Mouse (Mus musculus) retina, postnatal 1 day (tissue): Measurements from ENCODE around the gene Srsf12.
A peak's percentile ranks its signal among the peaks of the same experiment; 100 is the strongest.

ENCODE experiments used
- DNase-seq: peaks from one replicate; pipeline ENCODE4 v3.0.0-alpha.2; 2012

Gene Srsf12

GRCm38 (mm10) chr4:33250867-33251266 lies 42.1 kb downstream of the Srsf12 start:
- no peak for DNase-seq

GRCm38 (mm10) chr4:33254706-33255105 lies 45.9 kb downstream of the Srsf12 start:
- no peak for DNase-seq

GRCm38 (mm10) chr4:33257263-33257964 lies 48.6 kb downstream of the Srsf12 start:
- no peak for DNase-seq

GRCm38 (mm10) chr4:33260311-33260710 lies 51.5 kb downstream of the Srsf12 start:
- DNase-seq = no peak

GRCm38 (mm10) chr4:33261311-33261753 lies 52.5 kb downstream of the Srsf12 start:
- peak; percentile 30 for DNase-seq

GRCm38 (mm10) chr4:33262897-33263296 lies 54.1 kb downstream of the Srsf12 start:
- DNase-seq = no peak

GRCm38 (mm10) chr4:33264979-33265726 lies 56.4 kb downstream of the Srsf12 start:
- DNase-seq = no peak

- DNase-seq = no peak
These were observed 61.9 kb downstream of the Srsf12 start for GRCm38 (mm10) chr4:33270386-33271314.

GRCm38 (mm10) chr4:33273437-33273836 lies 64.6 kb downstream of the Srsf12 start:
- no peak for DNase-seq

GRCm38 (mm10) chr4:33281891-33282685 lies 73.3 kb downstream of the Srsf12 start:
- no peak for DNase-seq
